Mouse (Mus musculus) left cerebral cortex, adult 2 months (tissue): ENCODE measurements around the gene 1700037H04Rik. TPM values are rescaled to one million over a fixed set of nuclear protein-coding genes. Genes with fewer than 3 reads are reported as not detected.

ENCODE experiments used
- DNase-seq, 2 experiments: peaks; one replicate each; pipeline ENCODE4 v3.0.0; 2021 to 2022; ENCODE audit warnings: low spot score in 2 of 2, mixed read lengths in 1 of 2; ENCODE audit errors: extremely low spot score in 1 of 2
- H3K27ac ChIP-seq: fragments of 200-600 bp; 2 replicates; pipeline ENCODE4 v1.8.1; 2022
- H3K4me3 ChIP-seq: fragments of 200-600 bp; 2 replicates; pipeline ENCODE4 v1.8.1; 2022
- CTCF ChIP-seq: fragments of 200-600 bp; IDR thresholded peaks from 2 replicates; pipeline ENCODE4 v1.8.1; 2022; ENCODE audit warnings: antibody characterized with exemption, mild to moderate bottlenecking, moderate library complexity
- intact Hi-C: fragments of 180-260 bp; cut with DNase I; formaldehyde crosslinking; loops from one replicate; pipeline ENCODE4 v1.15.1; 2025
- long read RNA-seq, 2 experiments: library from polyadenylated mRNA; stranded (forward); transcript quantifications; one replicate each; pipeline ENCODE4 v2.0.0; 2021; ENCODE audit warnings: borderline mapping rate in 2 of 2
- total RNA-seq, 2 experiments: library from RNA; stranded (reverse); gene quantifications; 2 replicates each; pipeline ENCODE4 v1.2.3; 2021

The 1700037H04Rik gene
- 10 to 100 TPM; 63.7 to 76.7 TPM for total RNA-seq
- long read RNA-seq, experiment 1, transcript 1700037H04Rik-202 (6 exons, 1,241 nt), result major isoform, 49 of 64 reads
- long read RNA-seq, experiment 1, partial matches to known transcripts, result 2 of 64 reads
- long read RNA-seq, experiment 1, other reads (novel, unspliced or antisense), result 12 of 64 reads
- long read RNA-seq, experiment 2, transcript 1700037H04Rik-202 (6 exons, 1,241 nt), result major isoform, 38 of 44 reads
- long read RNA-seq, experiment 2, partial matches to known transcripts, result 1 of 44 reads
- long read RNA-seq, experiment 2, other reads (novel, unspliced or antisense), result 5 of 44 reads

DNA sequence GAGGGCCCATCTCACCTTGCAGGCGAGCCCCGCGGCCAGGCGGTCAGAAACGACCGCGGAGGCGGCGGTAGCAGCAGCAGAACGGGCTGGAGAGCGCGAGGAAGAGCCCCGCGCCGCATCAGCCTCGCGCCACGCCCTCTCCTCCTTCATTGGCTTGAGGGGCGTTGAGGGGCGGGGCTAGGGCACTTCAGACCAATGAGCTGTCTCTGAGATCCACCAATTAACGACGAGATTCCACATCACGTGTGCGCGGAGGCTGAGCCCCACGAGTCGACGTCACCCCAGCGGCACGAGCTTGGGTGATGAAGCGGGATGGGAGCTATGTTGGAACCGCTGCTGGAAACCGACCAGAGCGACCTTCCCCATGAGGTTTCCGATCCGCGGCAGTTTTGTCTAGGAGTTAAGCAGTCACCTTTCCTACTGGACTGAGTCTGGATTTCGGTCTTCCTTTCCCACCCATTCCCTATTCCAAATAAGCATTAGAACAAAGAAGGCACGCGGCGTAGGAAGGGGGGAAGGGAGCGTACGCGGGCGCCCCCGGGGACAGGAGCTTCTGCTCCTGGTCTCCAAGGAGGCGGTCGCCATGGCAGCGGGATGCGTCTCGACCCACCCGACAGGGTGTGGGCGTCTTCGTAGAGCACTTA lies at the start of gene 1700037H04Rik:
Gene 1700037H04Rik, minus strand, starts transcription at position 144 of the 644 bp plus-strand sequence.
- no peak for TF ChIP-seq CTCF
- Histone ChIP-seq H3K4me3 (peak within 1 kb of the TSS; percentile 72), H3K27ac (peak within 1 kb of the TSS; percentile 90)
- intact Hi-C loops, result loop anchor here (1.0 to 5.0 kb wide), 4 partner anchors 65 to 118 kb away; partner anchors contain the start of genes Gfra4 and Pank2
- peak; percentile 92 to 95 for DNase-seq

DNA sequence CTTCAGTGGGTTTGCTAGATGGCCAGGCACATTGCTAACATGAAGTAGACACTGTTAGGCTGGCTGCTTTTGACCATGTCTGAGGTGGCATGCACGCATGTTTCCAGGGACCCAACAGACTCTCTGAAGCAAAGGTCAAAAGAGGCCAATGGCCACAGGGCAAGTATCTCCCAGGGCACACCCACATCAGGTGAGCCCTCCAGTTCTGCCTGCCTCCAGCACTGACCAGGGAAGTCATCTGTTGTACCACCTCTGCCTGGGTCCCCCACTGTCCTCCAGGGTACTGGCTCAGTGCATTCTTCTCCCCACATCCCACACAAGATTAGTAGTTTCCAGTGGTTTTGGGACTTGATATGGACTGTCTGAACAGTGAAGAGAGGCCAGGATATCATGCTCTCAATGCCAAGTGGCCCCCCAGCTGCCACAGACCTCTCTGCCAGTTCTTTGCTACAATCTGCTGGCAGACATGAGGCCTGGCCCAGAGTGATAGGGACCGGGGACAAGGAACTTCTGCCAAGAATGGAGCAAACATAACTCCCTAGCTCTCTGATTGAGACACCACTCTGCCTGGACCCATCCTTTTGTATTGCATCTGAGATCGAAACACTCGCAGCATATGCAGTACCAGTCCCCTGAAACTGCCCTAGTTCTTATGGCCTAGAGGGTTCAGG lies 49.4 kb upstream of the 1700037H04Rik start:
- H3K4me3 ChIP-seq, result peak overlapping the region; percentile 65
- no peak for TF ChIP-seq CTCF
- intact Hi-C loops, result no loop called here
- no peak for DNase-seq
- H3K27ac ChIP-seq, result peak overlapping the region; percentile 99

DNA sequence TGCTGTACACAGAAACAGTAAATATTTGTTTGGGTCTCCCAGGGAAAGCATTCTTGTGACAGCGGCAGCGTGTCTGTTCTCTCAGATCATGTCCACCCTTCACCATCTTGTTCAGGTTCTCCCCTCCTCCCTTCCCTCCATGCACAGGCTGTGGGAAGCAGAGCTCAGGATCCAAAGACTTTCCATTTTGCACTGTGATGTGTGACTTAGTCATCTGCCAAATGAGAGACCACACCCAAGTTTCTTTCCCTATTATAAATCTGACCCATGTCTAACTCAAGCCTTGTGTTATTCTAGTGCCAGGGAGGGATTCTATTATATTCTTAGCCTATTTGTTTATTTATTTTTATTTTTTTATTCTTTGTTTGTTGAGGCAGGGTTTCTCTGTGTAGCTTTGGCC lies 48.5 kb upstream of the 1700037H04Rik start:
- TF ChIP-seq CTCF, result no peak
- no peak overlapping the region for H3K4me3 ChIP-seq
- intact Hi-C loops, result no loop called here
- no peak for DNase-seq
- no peak overlapping the region for H3K27ac ChIP-seq

DNA sequence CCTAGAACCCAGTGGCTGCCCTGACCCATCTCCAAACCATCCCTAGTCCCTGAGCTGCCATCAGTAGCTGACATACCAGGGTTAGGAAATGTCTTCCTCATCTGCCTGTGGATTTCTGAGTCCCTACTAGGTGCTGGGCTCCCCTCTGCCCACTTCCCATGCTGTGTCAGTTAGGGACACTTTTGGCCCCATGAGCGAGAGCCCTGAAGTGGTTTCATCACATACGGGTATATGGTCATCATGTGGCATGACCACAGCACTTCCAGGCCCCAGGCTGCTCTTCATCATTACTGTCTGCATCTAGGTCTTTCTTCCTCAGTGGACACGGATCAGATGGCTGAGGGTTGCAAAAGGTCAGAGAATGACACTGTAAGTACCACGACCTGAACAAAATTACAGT lies 46.9 kb upstream of the 1700037H04Rik start, which contains the start of gene Ap5s1:
Gene Ap5s1, plus strand, starts transcription at position 301 of the 400 bp plus-strand sequence.
- DNase-seq, result no peak
- Histone ChIP-seq H3K27ac (no peak within 1 kb of the TSS), H3K4me3 (no peak within 1 kb of the TSS)
- no peak for TF ChIP-seq CTCF
- intact Hi-C loops, result no loop called here

DNA sequence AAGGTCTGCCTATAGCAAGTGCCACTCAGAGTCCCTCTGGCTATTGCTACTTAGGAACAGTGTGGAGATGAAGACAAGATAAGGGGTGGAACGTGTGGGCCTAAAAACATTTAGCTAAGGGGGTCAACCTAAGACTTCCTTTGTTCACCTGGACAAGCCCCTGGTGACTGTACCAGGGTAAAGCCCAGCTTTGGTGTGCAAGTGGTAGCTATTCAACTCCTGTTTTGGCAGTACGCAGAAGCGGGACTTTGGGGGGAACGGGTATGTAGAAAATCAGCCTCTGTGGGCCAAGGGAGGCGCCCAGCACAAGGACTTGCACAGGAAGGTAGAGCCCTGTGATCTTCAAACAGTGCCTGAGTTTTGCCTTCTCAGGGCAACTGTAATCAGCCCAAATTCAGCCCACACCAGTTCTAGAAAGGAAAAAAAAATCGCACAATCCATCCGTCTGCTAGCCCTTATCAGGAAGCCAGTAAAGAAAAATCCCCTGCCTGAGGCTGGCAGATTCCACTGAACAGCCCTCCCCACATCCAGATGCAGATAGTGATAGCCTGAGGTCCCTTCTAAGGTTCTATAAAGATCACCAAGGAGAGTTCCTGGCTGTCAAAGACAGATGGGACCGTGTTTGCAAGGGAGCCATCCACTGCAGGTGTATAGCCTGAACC lies 45.8 kb upstream of the 1700037H04Rik start:
- no peak for DNase-seq
- intact Hi-C loops, result no loop called here
- TF ChIP-seq CTCF, result no peak

DNA sequence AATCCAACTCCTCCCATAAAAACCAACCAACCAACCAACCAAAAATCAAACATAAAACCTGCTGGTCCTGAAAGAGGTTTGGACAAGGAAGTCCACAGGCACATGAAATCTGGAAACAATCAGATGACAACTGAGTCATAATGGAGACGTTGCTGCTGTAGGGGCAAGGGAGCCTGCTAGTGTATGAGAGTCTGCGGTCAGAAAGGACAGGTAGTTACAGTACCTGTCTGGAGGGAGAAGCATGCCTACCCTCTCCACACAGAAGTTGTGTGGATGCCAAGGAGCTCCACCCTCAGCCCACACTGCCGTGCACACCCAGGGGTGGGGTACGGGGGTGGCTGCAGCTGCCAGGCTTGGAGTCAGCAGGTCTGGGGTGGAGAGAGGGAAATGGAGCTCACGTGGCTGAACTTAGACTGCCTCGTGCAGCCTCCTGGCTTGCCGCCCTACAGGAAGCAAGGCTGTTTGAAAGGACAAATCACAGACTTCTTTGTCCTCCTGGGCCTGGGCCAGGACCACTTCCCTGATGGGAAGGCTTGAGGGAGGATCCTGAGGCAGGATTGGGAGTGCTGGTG lies 44.6 kb upstream of the 1700037H04Rik start:
- no peak for TF ChIP-seq CTCF
- DNase-seq, result peak; percentile 77 to 82
- intact Hi-C loops, result no loop called here
- Histone ChIP-seq H3K27ac (peak overlapping the region; percentile 88), H3K4me3 (no peak overlapping the region)

More for the DNA sequence above, 45.8 kb upstream of the 1700037H04Rik start:
- Histone ChIP-seq H3K4me3 (no peak overlapping the region), H3K27ac (peak overlapping the region; percentile 88; the same call in 1 of the 2 replicates)

DNA sequence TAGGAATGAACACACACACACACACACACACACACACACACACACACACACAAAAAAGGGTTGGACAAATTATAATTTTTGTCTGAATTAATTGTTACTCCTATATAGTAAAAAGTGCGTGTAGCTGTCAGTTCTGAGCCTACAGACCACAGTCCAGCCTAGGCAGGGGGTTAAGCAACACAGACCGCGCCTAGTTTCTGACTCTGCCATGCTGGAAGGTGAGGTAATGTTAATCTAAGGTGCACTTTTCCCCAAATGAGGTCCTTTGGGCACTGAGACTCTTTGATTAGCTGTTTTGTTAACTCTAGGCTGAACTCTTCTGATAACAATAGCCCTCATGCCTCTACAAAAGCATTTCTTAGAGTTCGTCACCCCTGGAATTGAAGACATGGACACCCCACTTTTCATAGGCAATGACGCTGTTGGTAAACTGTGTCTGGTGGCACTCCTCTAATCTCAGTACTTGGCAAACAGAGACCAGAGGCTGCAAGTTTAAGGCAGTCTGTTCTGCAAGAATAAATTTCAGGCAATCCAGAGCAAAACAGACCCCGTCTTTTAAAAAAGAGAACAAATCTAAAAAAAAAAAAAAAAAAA lies 44.0 kb upstream of the 1700037H04Rik start:
- no peak overlapping the region for H3K4me3 ChIP-seq
- no peak for DNase-seq
- H3K27ac ChIP-seq, result peak overlapping the region; percentile 88
- intact Hi-C loops, result no loop called here
- TF ChIP-seq CTCF, result no peak

DNA sequence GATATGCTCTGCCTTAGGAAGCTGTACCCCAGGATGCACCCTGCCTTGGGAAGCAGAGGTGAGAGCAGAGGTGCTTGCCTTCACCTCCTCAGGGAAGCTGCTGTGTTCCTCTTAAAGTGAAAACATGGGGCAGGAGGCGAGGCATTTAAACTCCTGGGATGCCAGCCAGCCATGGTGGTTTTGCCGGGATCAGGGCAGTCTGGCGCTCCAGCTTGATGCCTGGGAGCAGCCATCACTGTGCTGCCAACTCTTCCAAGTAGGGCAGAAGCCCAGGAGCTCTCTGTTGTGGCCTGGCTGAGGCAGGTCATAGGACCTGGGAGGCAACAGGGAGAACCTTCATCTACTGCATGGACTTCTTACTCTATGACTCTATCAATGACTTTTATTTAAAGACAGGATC lies 41.4 kb upstream of the 1700037H04Rik start:
- H3K4me3 ChIP-seq, result no peak overlapping the region
- TF ChIP-seq CTCF, result no peak
- DNase-seq, result no peak
- intact Hi-C loops, result no loop called here
- no peak overlapping the region for H3K27ac ChIP-seq

DNA sequence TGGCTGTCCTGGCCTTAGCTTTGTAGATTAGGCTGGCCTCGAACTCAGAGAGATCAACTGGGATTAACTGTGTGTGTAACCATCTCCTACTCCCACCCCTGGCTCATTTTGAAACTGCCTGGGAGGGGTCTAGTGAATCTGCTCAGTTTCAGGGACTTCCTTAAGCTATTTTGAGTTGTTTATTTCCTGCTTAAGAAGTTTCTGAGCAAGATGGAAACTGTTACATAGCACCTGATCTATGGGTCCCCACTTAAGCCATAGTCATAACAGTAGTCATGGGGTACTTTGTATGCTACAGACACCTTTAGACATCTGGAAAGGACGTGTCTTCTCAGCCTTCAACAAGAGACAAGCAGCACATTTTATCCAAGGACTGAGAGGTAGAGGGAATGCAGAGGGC lies 40.8 kb upstream of the 1700037H04Rik start:
- H3K4me3 ChIP-seq, result no peak overlapping the region
- no peak overlapping the region for H3K27ac ChIP-seq
- DNase-seq, result no peak
- TF ChIP-seq CTCF, result no peak
- intact Hi-C loops, result no loop called here

DNA sequence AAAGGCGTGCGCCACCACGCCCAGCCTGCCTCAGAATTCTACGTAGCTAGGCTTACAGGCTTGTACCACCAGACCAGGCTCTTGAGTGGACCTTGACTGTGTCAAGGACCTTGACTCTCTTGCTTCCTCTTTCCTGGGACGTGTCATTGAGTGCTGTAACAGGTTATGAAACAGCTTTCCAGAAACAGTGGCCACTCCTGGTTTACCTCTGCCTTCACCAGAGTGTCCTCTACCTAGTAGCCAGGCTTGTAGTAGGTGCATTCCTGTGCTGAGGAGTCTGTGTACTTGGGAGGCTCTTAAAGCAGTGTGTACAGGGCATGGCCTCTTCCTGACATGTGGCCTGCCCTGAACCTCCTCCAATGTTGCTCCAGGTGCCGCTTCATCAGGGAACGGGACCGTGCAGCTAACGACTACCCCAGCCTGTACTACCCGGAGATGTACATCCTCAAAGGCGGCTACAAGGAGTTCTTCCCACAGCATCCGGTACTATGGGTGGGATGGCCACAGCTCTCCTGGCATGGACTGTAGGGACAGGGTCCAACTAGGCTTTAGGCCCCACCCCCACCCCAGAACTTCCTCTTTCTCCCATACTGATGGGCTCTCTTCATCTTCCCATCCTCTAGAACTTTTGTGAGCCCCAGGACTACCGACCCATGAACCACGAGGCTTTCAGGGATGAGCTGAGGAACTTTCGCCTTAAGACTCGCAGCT lies 36.9 kb upstream of the 1700037H04Rik start:
- Histone ChIP-seq H3K27ac (no peak overlapping the region), H3K4me3 (no peak overlapping the region)
- TF ChIP-seq CTCF, result no peak
- intact Hi-C loops, result no loop called here
- DNase-seq, result no peak
